Mouse (Mus musculus) neural tube, embryonic 13.5 days (tissue): ENCODE results near the gene S1pr5. TPM values are rescaled to one million over a fixed set of nuclear protein-coding genes. Genes with fewer than 3 reads are reported as not detected.

Experiments
- ATAC-seq: fragments of 200-750 bp; cut with Nextera tagmentation; 2 replicates; pipeline ENCODE4 v1.8.0; 2017; ENCODE audit warnings: low read depth, mild to moderate bottlenecking, moderate TSS enrichment, moderate library complexity
- H3K27ac ChIP-seq: fragments of 300-500 bp; sonication (generic); replicated peaks from 2 replicates; pipeline ENCODE4 v1.5.1; 2015; ENCODE audit warnings: moderate library complexity, mild to moderate bottlenecking, inconsistent platforms
- H3K27me3 ChIP-seq: fragments of 300-500 bp; sonication (generic); 2 replicates; pipeline ENCODE4 v1.6.1; 2015; ENCODE audit warnings: mild to moderate bottlenecking, inconsistent platforms
- H3K36me3 ChIP-seq: fragments of 300-500 bp; sonication (generic); 2 replicates; pipeline ENCODE4 v1.6.1; 2015; ENCODE audit warnings: mild to moderate bottlenecking, inconsistent platforms
- H3K4me1 ChIP-seq: fragments of 300-500 bp; sonication (generic); replicated peaks from 2 replicates; pipeline ENCODE4 v1.6.1; 2015; ENCODE audit warnings: inconsistent platforms
- H3K4me2 ChIP-seq: fragments of 300-500 bp; sonication (generic); 2 replicates; pipeline ENCODE4 v1.6.1; 2015; ENCODE audit warnings: inconsistent platforms, mild to moderate bottlenecking, moderate library complexity
- H3K4me3 ChIP-seq: fragments of 300-500 bp; sonication (generic); 2 replicates; pipeline ENCODE4 v1.5.1; 2015; ENCODE audit warnings: mild to moderate bottlenecking, inconsistent platforms
- H3K9ac ChIP-seq: fragments of 300-500 bp; sonication (generic); 2 replicates; pipeline ENCODE4 v1.6.1; 2015; ENCODE audit warnings: moderate library complexity, mild to moderate bottlenecking, inconsistent platforms
- H3K9me3 ChIP-seq: fragments of 300-500 bp; sonication (generic); 2 replicates; pipeline ENCODE4 v1.6.1; 2016; ENCODE audit warnings: inconsistent platforms
- WGBS: fragments of 180-500 bp; shearing (Covaris S2); methylation state at CpG from one replicate; pipeline ENCODE4 v1.1.7; 2015; 5-methylcytosine and 5-hydroxymethylcytosine counted together
- polyA plus RNA-seq: library from polyadenylated mRNA; unstranded; fragments of >200 nt; fragmentation: Nextera tagmentation; extraction: Ambion mirVana; gene quantifications from 2 replicates; pipeline ENCODE4 v1.2.1, GENCODE M21; 2015

Gene S1pr5
- polyA plus RNA-seq, 1 experiment from 2014 or later, result 3.0 TPM

DNA sequence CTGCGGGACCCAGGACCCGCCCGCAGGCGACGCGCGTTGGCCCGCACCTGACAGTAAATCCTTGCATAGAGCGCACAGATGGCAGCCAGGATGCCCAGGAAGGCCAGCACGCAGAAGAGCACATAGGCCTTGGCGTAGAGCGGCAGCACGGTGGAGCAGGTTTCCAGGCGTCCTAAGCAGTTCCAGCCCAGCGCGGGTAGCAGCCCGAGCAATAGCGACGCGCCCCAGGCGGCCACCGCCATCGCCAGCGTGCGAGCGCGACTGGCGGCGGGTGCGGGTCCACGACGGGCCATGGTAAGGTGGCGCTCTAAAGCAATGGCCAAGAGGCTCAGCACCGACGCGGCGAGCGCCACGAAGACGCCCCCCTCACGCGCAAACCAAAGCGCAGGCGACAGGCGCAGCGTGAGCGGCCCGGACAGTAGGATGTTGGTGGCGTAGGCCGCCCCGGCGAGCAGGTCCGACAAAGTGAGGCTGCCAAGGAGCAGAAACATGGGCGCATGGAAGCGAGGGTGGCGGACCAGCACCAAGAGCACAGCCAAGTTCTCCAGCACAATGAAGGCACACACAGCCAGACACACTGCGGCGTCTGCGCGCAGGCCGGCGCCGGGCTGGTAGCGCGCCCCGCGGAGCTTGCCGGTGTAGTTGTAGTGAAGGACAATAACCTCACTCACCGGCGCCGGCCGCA is 3.7 kb downstream of the S1pr5 start:
- peaks cover 80% of the 10 kb centered on the region for H3K27me3 ChIP-seq
- under 1% methylated on average over 72 of the region's 72 CpGs for WGBS

DNA sequence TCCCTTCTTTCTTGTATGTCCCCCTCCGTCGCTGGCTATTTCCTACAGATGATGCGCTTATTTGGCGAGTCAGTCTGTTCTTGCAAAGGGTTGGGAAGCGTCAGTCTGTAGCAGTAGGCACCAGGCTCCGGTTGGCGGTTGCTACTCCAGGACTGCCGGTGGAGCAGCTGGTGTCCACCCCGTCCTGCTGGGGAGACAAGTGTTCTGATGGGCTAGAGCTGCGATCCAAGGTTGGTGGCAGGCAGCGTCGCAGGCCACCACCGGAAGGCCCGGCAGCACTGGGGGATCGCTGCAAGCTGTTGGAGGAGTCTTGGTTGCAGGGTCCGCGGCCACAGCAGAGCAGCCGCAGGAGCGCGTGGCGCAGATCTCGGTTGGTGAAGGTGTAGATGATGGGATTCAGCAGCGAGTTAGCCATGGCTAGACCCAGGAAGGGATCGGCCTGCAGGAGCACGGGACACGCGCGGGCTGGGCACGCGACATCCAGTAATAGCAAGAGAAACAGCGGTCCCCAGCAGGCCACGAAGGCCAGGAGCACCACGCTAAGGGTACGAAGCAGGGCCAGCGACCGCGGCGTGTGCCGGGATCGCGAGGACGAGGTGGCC is 4.3 kb downstream of the S1pr5 start:
- peak overlapping the region; percentile 80 for H3K4me2 ChIP-seq
- no peaks in the 10 kb centered on the region for H3K9me3 ChIP-seq
- ATAC-seq, result no peak
- H3K9ac ChIP-seq, result peak overlapping the region; percentile 69
- H3K36me3 ChIP-seq, result no peaks in the 10 kb centered on the region
- peak overlapping the region; percentile 68 for H3K27ac ChIP-seq
- H3K27me3 ChIP-seq, result peaks cover 74% of the 10 kb centered on the region
- peak overlapping the region; percentile 48 for H3K4me3 ChIP-seq
- H3K4me1 ChIP-seq, result peaks cover 40% of the 10 kb centered on the region
- WGBS, result 5% methylated on average over 42 of the region's 42 CpGs

More for the DNA sequence above, 3.7 kb downstream of the S1pr5 start:
- no peaks in the 10 kb centered on the region for H3K36me3 ChIP-seq
- H3K27ac ChIP-seq, result peak overlapping the region; percentile 68
- H3K4me2 ChIP-seq, result peak overlapping the region; percentile 80
- H3K4me3 ChIP-seq, result peak overlapping the region; percentile 48
- ATAC-seq, result peak; percentile 70; the same call in 1 of the 2 replicates
- peaks cover 35% of the 10 kb centered on the region for H3K4me1 ChIP-seq
- H3K9ac ChIP-seq, result peak overlapping the region; percentile 69
- no peaks in the 10 kb centered on the region for H3K9me3 ChIP-seq

DNA sequence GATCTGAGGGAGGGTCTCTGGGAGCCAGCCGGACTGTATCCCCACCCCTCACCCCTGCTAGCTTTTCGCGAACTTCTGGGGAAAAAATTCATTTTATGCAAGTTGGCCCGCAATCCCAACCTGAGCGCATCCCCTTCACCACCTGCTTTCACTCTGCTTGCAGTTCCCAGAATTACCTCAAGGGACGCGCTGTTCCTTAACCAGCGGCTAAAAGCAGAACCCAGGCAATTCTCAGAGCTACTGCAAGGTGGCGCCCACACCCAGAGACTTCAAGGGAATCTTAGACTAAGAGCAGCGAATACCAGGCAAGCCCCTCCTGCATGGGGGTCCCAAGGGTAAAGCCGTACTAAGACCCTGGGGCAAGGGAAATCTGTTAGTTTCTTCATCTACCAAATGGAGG is 6.9 kb downstream of the S1pr5 start:
- no peak overlapping the region for H3K27ac ChIP-seq
- 0 out of 2 replicates have a peak, but pooled peaks cover 7% of the 10 kb centered on the region for H3K36me3 ChIP-seq
- no peak for ATAC-seq
- no peak overlapping the region for H3K4me2 ChIP-seq
- no peak overlapping the region for H3K4me3 ChIP-seq
- H3K9me3 ChIP-seq, result no peaks in the 10 kb centered on the region
- H3K4me1 ChIP-seq, result peaks cover 49% of the 10 kb centered on the region
- peaks cover 49% of the 10 kb centered on the region for H3K27me3 ChIP-seq
- H3K9ac ChIP-seq, result no peak overlapping the region
- WGBS, result 4% methylated on average over 11 of the region's 11 CpGs

GRCm38 (mm10) chr9:21239465-21239848 is 8.8 kb downstream of the S1pr5 start:
- H3K4me2 ChIP-seq, result peak overlapping the region; percentile 75
- peak overlapping the region; percentile 73 for H3K4me3 ChIP-seq
- WGBS, result 38% methylated on average over 4 of the region's 4 CpGs
- H3K27ac ChIP-seq, result peak overlapping the region; percentile 94; the same call in 1 of the 2 replicates
- peaks cover 21% of the 10 kb centered on the region for H3K36me3 ChIP-seq
- H3K9me3 ChIP-seq, result no peaks in the 10 kb centered on the region
- ATAC-seq, result no peak
- peak overlapping the region; percentile 95 for H3K9ac ChIP-seq
- H3K27me3 ChIP-seq, result peaks cover 30% of the 10 kb centered on the region
- peaks cover 47% of the 10 kb centered on the region for H3K4me1 ChIP-seq

- ATAC-seq, result peak; percentile 88
- peak within 1 kb of the TSS; percentile 94 for H3K27ac ChIP-seq
- peak within 1 kb of the TSS; percentile 73 for H3K4me3 ChIP-seq
- H3K4me1 ChIP-seq, result peaks cover 42% of the 10 kb centered on the region
- WGBS, result under 1% methylated on average over 90 of the region's 90 CpGs
- peak within 1 kb of the TSS; percentile 95 for H3K9ac ChIP-seq
- H3K27me3 ChIP-seq, result peaks cover 24% of the 10 kb centered on the region
- H3K4me2 ChIP-seq, result peak within 1 kb of the TSS; percentile 75
- H3K9me3 ChIP-seq, result no peaks in the 10 kb centered on the region
- peaks cover 27% of the 10 kb centered on the region for H3K36me3 ChIP-seq
Measured at GRCm38 (mm10) chr9:21238733-21239464, 9.3 kb downstream of the S1pr5 start, which contains the start of gene Keap1. TSS of gene Keap1 (minus strand) at chr9:21239361.

DNA sequence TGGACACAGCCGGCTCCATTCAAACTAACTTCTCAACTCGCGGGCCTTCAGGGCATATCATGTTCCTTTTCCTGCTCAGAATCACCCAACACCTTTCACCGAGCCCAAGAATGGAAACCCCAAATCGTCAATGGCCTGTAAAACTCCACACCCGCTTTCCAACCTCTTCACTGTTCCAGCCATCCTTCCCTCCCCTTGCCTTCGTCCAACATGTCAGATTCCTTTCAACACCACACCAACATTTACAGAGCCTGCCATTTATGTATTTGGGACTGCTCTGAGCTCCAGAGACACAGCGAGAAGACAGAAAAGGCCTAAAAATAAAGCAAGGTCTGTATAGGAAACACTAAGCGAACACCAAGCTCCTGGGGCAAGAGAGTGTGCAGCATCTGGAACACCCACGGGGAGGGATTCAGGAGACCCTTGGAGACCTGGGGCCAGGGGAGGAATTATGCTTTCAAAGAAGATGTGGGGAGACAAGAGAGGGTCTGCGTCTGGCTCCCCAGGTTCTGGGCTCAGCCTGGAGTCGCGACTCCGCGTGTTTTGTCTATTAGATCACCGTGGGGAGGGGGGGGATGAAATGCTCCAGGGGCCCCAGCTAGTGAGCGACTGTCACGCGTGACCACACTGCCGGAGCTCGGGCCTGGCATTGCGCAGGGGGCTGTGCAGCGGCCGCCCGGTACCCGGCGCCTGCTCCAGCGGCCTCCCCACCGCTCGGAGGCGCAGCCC is 10.1 kb downstream of the S1pr5 start:
- Histone ChIP-seq H3K9ac (peak overlapping the region; percentile 95), H3K36me3 (peaks cover 34% of the 10 kb centered on the region), H3K9me3 (no peaks in the 10 kb centered on the region), H3K4me3 (peak overlapping the region; percentile 73), H3K4me2 (peak overlapping the region; percentile 75), H3K4me1 (peaks cover 38% of the 10 kb centered on the region), H3K27me3 (peaks cover 17% of the 10 kb centered on the region), H3K27ac (peak overlapping the region; percentile 94)
- WGBS, result 2% methylated on average over 31 of the region's 31 CpGs
- ATAC-seq, result peak; percentile 16

DNA sequence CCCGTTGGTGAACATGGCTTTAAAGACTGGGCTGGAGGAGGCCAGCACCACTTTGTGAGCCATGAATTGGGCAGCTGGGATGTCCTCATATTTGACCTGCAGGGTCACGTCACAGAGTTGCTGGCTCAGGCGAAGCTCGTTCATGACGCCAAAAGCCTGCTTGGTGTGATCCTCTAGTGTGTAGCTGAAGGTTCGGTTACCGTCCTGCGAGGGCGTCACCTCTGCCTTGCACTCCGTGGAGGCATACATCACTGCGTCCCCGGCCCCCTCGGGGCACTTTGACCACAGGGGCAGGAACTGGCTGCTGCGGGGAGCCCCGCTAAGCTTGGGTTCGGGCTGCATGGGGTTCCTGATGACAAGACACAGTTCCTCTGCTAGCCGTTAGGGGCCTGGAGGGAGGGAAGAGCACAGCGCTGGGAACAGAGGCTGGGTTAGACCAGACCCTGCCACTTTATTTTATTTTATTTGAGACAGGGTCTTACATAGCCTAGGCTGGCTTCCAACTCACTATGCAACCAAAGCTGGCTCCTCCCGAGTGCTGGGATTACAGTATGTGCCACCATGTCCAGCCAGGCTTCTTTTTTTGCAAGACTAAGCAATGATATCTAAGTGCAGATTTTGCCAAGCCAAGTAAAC is 10.8 kb downstream of the S1pr5 start:
- H3K9me3 ChIP-seq, result no peaks in the 10 kb centered on the region
- WGBS, result 18% methylated on average over 19 of the region's 19 CpGs
- peaks cover 10% of the 10 kb centered on the region for H3K27me3 ChIP-seq
- H3K4me2 ChIP-seq, result peak overlapping the region; percentile 75
- H3K9ac ChIP-seq, result peak overlapping the region; percentile 95
- H3K27ac ChIP-seq, result peak overlapping the region; percentile 94
- H3K4me3 ChIP-seq, result peak overlapping the region; percentile 73
- ATAC-seq, result 0 out of 2 replicates have a peak, but pooled peaks have one; percentile 25
- H3K4me1 ChIP-seq, result peaks cover 38% of the 10 kb centered on the region
- H3K36me3 ChIP-seq, result peaks cover 41% of the 10 kb centered on the region

DNA sequence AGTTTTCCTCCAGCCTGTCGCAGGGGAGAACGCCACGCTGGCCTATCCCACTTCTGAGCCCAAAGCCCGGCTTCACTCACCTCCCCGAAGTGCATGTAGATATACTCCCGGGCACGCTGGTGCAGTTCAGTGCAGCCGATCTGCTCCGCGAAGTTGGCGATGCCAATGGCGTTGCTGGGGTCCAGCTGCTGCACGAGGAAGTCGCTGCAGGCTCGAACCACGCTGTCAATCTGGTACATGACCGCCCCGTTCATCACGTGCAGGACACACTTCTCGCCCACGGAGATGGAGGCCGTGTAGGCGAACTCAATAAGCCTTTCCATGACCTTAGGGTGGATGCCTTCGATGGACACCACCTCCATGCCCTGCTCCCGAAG is 11.3 kb downstream of the S1pr5 start:
- H3K4me2 ChIP-seq, result peak overlapping the region; percentile 75
- peaks cover 5% of the 10 kb centered on the region for H3K27me3 ChIP-seq
- ATAC-seq, result no peak
- no peak overlapping the region for H3K27ac ChIP-seq
- peaks cover 43% of the 10 kb centered on the region for H3K36me3 ChIP-seq
- H3K4me1 ChIP-seq, result peaks cover 38% of the 10 kb centered on the region
- peak overlapping the region; percentile 95 for H3K9ac ChIP-seq
- no peaks in the 10 kb centered on the region for H3K9me3 ChIP-seq
- WGBS, result 82% methylated on average over 25 of the region's 25 CpGs
- peak overlapping the region; percentile 73 for H3K4me3 ChIP-seq

- Histone ChIP-seq H3K9me3 (no peaks in the 10 kb centered on the region), H3K4me2 (no peak overlapping the region), H3K4me1 (peaks cover 33% of the 10 kb centered on the region), H3K27ac (no peak overlapping the region), H3K36me3 (peaks cover 57% of the 10 kb centered on the region), H3K9ac (no peak overlapping the region; the same call in 1 of the 2 replicates), H3K4me3 (no peak overlapping the region), H3K27me3 (no peaks in the 10 kb centered on the region)
- WGBS, result 88% methylated on average over 4 of the region's 4 CpGs
- no peak for ATAC-seq
Measured at GRCm38 (mm10) chr9:21235341-21235740, 12.9 kb downstream of the S1pr5 start.

- H3K4me2 ChIP-seq, result no peak overlapping the region
- 82% methylated on average over 28 of the region's 28 CpGs for WGBS
- no peak overlapping the region for H3K9ac ChIP-seq
- ATAC-seq, result no peak
- peaks cover 70% of the 10 kb centered on the region for H3K36me3 ChIP-seq
- H3K27ac ChIP-seq, result no peak overlapping the region
- H3K4me1 ChIP-seq, result peaks cover 25% of the 10 kb centered on the region
- no peaks in the 10 kb centered on the region for H3K27me3 ChIP-seq
- no peaks in the 10 kb centered on the region for H3K9me3 ChIP-seq
- H3K4me3 ChIP-seq, result no peak overlapping the region
Measured at GRCm38 (mm10) chr9:21233805-21234204, 14.4 kb downstream of the S1pr5 start.

DNA sequence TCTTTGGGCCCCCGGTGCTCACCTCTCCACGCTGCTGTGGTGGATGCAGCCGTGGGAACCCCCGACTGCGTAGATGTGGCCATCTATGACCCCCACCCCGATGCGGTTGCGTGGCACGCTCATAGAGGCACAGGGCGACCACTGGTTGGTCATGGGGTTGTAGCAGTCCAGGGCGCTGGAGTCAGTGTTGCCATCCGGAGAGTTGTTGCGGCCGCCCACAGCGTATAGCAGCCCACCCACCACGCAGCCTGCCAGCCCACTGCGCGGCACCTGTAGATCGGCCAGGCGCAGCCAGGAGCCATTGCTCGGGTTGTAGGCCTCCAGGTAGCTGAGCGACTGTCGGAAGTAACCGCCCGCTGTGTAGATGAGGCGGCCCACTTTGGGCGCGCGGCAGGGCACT is 14.9 kb downstream of the S1pr5 start:
- ATAC-seq, result no peak

More for the DNA sequence above, 14.9 kb downstream of the S1pr5 start:
- H3K9me3 ChIP-seq, result no peaks in the 10 kb centered on the region
- 87% methylated on average over 29 of the region's 29 CpGs for WGBS
- no peak overlapping the region for H3K9ac ChIP-seq
- H3K27ac ChIP-seq, result no peak overlapping the region
- no peak overlapping the region for H3K4me3 ChIP-seq
- no peak overlapping the region for H3K4me2 ChIP-seq
- H3K36me3 ChIP-seq, result peaks cover 70% of the 10 kb centered on the region
- peaks cover 25% of the 10 kb centered on the region for H3K4me1 ChIP-seq
- no peaks in the 10 kb centered on the region for H3K27me3 ChIP-seq
